Mouse (Mus musculus): ENCODE measurements around the gene Pnck. TPM values are rescaled to one million over a fixed set of nuclear protein-coding genes. Genes with fewer than 3 reads are reported as not detected.
A peak's percentile ranks its signal among the peaks of the same experiment; 100 is the strongest.

Pnck gene
- total RNA-seq (2015) (0.71 and 1.2 TPM in 2 replicates), total RNA-seq (2017) (0.21 TPM in 1 of 2 replicates, not detected in the other)

GRCm38 (mm10) chrX:73659575-73660283 is at the start of gene Pnck:
Gene Pnck (minus strand): TSS chrX:73660117.
- ATAC-seq (replicated peaks; ENCODE audit: poor library complexity) = no peak

- 0 out of 2 replicates have a peak, but pooled peaks have one; percentile 37 for ATAC-seq (replicated peaks; ENCODE audit: poor library complexity)
Measured at GRCm38 (mm10) chrX:73700472-73700871, 40.6 kb upstream of the Pnck start.

- ATAC-seq (replicated peaks; ENCODE audit: poor library complexity) = peak; percentile 95
Measured at GRCm38 (mm10) chrX:73690917-73691629, 31.2 kb upstream of the Pnck start.

- no peak for ATAC-seq (replicated peaks; ENCODE audit: poor library complexity)
Measured at GRCm38 (mm10) chrX:73685629-73686028, 25.7 kb upstream of the Pnck start.

GRCm38 (mm10) chrX:73684978-73685377 is 25.1 kb upstream of the Pnck start:
- no peak for ATAC-seq (replicated peaks; ENCODE audit: poor library complexity)

- no peak for ATAC-seq (replicated peaks; ENCODE audit: poor library complexity)
Measured at GRCm38 (mm10) chrX:73684156-73684555, 24.2 kb upstream of the Pnck start.

GRCm38 (mm10) chrX:73676668-73677067 is 16.8 kb upstream of the Pnck start:
- ATAC-seq (replicated peaks; ENCODE audit: poor library complexity) = no peak

- no peak for ATAC-seq (replicated peaks; ENCODE audit: poor library complexity)
Measured at GRCm38 (mm10) chrX:73675231-73675630, 15.3 kb upstream of the Pnck start.

- no peak for ATAC-seq (replicated peaks; ENCODE audit: poor library complexity)
Measured at GRCm38 (mm10) chrX:73673968-73674661, 14.2 kb upstream of the Pnck start.

- no peak for ATAC-seq (replicated peaks; ENCODE audit: poor library complexity)
Measured at GRCm38 (mm10) chrX:73673619-73673967, 13.7 kb upstream of the Pnck start.

- peak; percentile 49; the same call in 1 of the 2 replicates for ATAC-seq (replicated peaks; ENCODE audit: poor library complexity)
Measured at GRCm38 (mm10) chrX:73672879-73673618, 13.1 kb upstream of the Pnck start, which contains the start of gene Slc6a8. Gene Slc6a8 (plus strand): TSS chrX:73673150.

GRCm38 (mm10) chrX:73672031-73672431 is 12.1 kb upstream of the Pnck start:
- ATAC-seq (replicated peaks; ENCODE audit: poor library complexity) = peak; percentile 83

- peak; percentile 58; the same call in 1 of the 2 replicates for ATAC-seq (replicated peaks; ENCODE audit: poor library complexity)
Measured at GRCm38 (mm10) chrX:73663143-73663542, 3.2 kb upstream of the Pnck start.

- ATAC-seq (replicated peaks; ENCODE audit: poor library complexity) = no peak
Measured at GRCm38 (mm10) chrX:73660284-73660665, 358 bp upstream of the Pnck start.

- ATAC-seq (replicated peaks; ENCODE audit: poor library complexity) = no peak
Measured at GRCm38 (mm10) chrX:73658936-73659574, 862 bp downstream of the Pnck start.

- ATAC-seq (replicated peaks; ENCODE audit: poor library complexity) = 0 out of 2 replicates have a peak, but pooled peaks have one; percentile 15
Measured at GRCm38 (mm10) chrX:73658391-73658790, 1.5 kb downstream of the Pnck start.

- ATAC-seq (replicated peaks; ENCODE audit: poor library complexity) = peak; percentile 76
Measured at GRCm38 (mm10) chrX:73655529-73655928, 4.4 kb downstream of the Pnck start.

- peak; percentile 91 for ATAC-seq (replicated peaks; ENCODE audit: poor library complexity)
Measured at GRCm38 (mm10) chrX:73654177-73654576, 5.7 kb downstream of the Pnck start.

- ATAC-seq (replicated peaks; ENCODE audit: poor library complexity) = no peak
Measured at GRCm38 (mm10) chrX:73653392-73653791, 6.5 kb downstream of the Pnck start.

- no peak for ATAC-seq (replicated peaks; ENCODE audit: poor library complexity)
Measured at GRCm38 (mm10) chrX:73650869-73651268, 9.0 kb downstream of the Pnck start.
